Comparison of ENCODE assay signal across 21 mouse cellular contexts in the genomic region with DNA sequence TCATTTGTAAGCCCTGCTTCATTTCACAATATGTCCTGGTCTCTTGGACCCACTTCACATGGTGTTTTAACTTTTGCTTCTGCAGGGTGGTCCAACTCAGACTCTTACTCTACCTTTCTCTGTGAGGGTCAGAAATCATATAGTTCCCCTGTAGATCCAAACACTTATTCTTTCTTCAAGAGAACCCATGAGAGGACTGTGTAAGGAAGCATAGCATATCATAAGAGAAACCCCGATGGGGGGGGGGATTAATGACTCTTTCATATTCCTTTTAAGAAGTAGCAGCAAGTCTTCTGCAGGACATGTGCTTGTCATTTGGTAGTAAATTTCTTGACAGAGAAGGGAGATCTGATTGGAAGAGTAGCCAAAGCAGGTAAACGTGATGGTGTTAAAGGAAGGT.
A peak's percentile ranks its signal among the peaks of the same experiment; 100 is the strongest.
DNase-seq lines count a peak whose midpoint lies in the region; ATAC-seq and TF ChIP-seq lines count a peak whose summit lies in the region.
"Had no signal": no experiment of that assay in that cellular context is flagged by ENCODE, and none has a peak within 500 bp of the region (broad histone marks: within the 10 kb centered on the region; RNA-seq: fewer than 3 reads in every experiment).

No protein-coding gene starts in this region.

- H3K27me3 ChIP-seq in forebrain, embryonic 15.5 days, result no peaks in the 10 kb centered on the region
- no peaks in the 10 kb centered on the region for H3K27me3 ChIP-seq in hindbrain, embryonic 14.5 days (ENCODE audit: control insufficient read depth, insufficient read depth, low read length)
- no peaks in the 10 kb centered on the region for H3K27me3 ChIP-seq in midbrain, embryonic 16.5 days (ENCODE audit: control insufficient read depth, insufficient read depth, low read depth, low read length)
- H3K27me3 ChIP-seq: CH12.LX; embryonic facial prominence, embryonic 13.5 days; heart, embryonic 12.5 days; megakaryocyte, embryonic 14.5 days had no signal

- ATAC-seq in forebrain, embryonic 15.5 days (replicated peaks), result peak; percentile 54
- peak; percentile 38; the same call in 1 of the 2 replicates for ATAC-seq in hindbrain, embryonic 14.5 days (ENCODE audit: low FRiP score)
- ATAC-seq in midbrain, embryonic 16.5 days, result peak; percentile 66
- ATAC-seq: intestine, postnatal 0 days had no signal

- WGBS in forebrain, embryonic 15.5 days, result 52% methylated on average over 2 of the region's 2 CpGs
- WGBS in hindbrain, embryonic 14.5 days, result 55% methylated on average over 2 of the region's 2 CpGs
- 54% methylated on average over 2 of the region's 2 CpGs for WGBS in midbrain, embryonic 16.5 days

- no peaks in the 10 kb centered on the region for H3K9me3 ChIP-seq in forebrain, embryonic 15.5 days
- H3K9me3 ChIP-seq in hindbrain, embryonic 14.5 days (ENCODE audit: control insufficient read depth, low read length), result no peaks in the 10 kb centered on the region
- H3K9me3 ChIP-seq in midbrain, embryonic 16.5 days (replicated peaks; ENCODE audit: control insufficient read depth, low read length, poor library complexity, severe bottlenecking), result no peaks in the 10 kb centered on the region
- H3K9me3 ChIP-seq: embryonic facial prominence, embryonic 13.5 days; G1E; heart, embryonic 12.5 days; megakaryocyte, embryonic 14.5 days had no signal

- peak overlapping the region; percentile 56; the same call in 1 of the 2 replicates for H3K27ac ChIP-seq in layer of hippocampus, adult 2 months
- peak overlapping the region; percentile 84 for H3K27ac ChIP-seq in forebrain, embryonic 15.5 days (replicated peaks)
- H3K27ac ChIP-seq in hindbrain, embryonic 14.5 days, result peak overlapping the region; percentile 67
- peak overlapping the region; percentile 62 for H3K27ac ChIP-seq in midbrain, embryonic 16.5 days (ENCODE audit: low read length)
- H3K27ac ChIP-seq: embryonic facial prominence, embryonic 13.5 days; liver, embryonic 14.5 days had no signal

- peak overlapping the region; percentile 31; the same call in 1 of the 2 replicates for H3K9ac ChIP-seq in forebrain, embryonic 15.5 days (replicated peaks)
- 0 out of 2 replicates have a peak overlapping the region, but pooled peaks have one; percentile 12 for H3K9ac ChIP-seq in hindbrain, embryonic 14.5 days
- peak overlapping the region; percentile 1; the same call in 1 of the 2 replicates for H3K9ac ChIP-seq in midbrain, embryonic 16.5 days (ENCODE audit: low read depth, low read length)
- H3K9ac ChIP-seq: embryonic facial prominence, embryonic 13.5 days; heart, embryonic 12.5 days; liver, embryonic 14.5 days; lung, embryonic 14.5 days had no signal

- H3K36me3 ChIP-seq in forebrain, embryonic 15.5 days, result no peaks in the 10 kb centered on the region
- no peaks in the 10 kb centered on the region for H3K36me3 ChIP-seq in hindbrain, embryonic 14.5 days (replicated peaks; ENCODE audit: control insufficient read depth, insufficient read depth)
- H3K36me3 ChIP-seq in midbrain, embryonic 16.5 days (ENCODE audit: control insufficient read depth, insufficient read depth, low read length), result no peaks in the 10 kb centered on the region
- H3K36me3 ChIP-seq: embryonic facial prominence, embryonic 13.5 days; G1E; heart, embryonic 12.5 days had no signal

- peaks cover 17% of the 10 kb centered on the region for H3K4me1 ChIP-seq in forebrain, embryonic 15.5 days
- H3K4me1 ChIP-seq in hindbrain, embryonic 14.5 days (replicated peaks; ENCODE audit: control insufficient read depth, insufficient read depth, low read length), result peaks cover 13% of the 10 kb centered on the region
- H3K4me1 ChIP-seq in midbrain, embryonic 16.5 days (ENCODE audit: control insufficient read depth, insufficient read depth, low read length), result peaks cover 6% of the 10 kb centered on the region
- H3K4me1 ChIP-seq: embryonic facial prominence, embryonic 13.5 days; heart, embryonic 12.5 days; megakaryocyte, embryonic 14.5 days had no signal

- DNase-seq in layer of hippocampus, adult 2 months (ENCODE audit: low spot score in 2 of 2), result no peak
- DNase-seq in layer of hippocampus, adult 18-20 months (ENCODE audit: low spot score in 2 of 2), result no peak
- DNase-seq in hindbrain, embryonic 14.5 days (ENCODE audit: low spot score), result no peak
- no peak for DNase-seq in cerebellum, adult 11-12 months
- no peak for DNase-seq in gastrocnemius, adult 18-20 months (ENCODE audit: low spot score)
- no peak for DNase-seq in frontal cortex, postnatal 10 days (ENCODE audit: low spot score in 2 of 2)
- DNase-seq: adrenal gland, adult 8-10 months; B cell, adult 2 months; embryo, embryonic 11 days; lung, embryonic 14.5 days; spleen, adult 18-20 months had no signal

- peak overlapping the region; percentile 46 for H3K4me3 ChIP-seq in layer of hippocampus, adult 2 months
- peak overlapping the region; percentile 28; the same call in 1 of the 2 replicates for H3K4me3 ChIP-seq in forebrain, embryonic 15.5 days
- no peak overlapping the region for H3K4me3 ChIP-seq in hindbrain, embryonic 14.5 days (replicated peaks; ENCODE audit: low read length)
- no peak overlapping the region for H3K4me3 ChIP-seq in midbrain, embryonic 16.5 days (ENCODE audit: low read depth, low read length)
- H3K4me3 ChIP-seq: embryonic facial prominence, embryonic 13.5 days; heart, embryonic 12.5 days; megakaryocyte, embryonic 14.5 days; myocyte had no signal

- peak overlapping the region; percentile 37 for H3K4me2 ChIP-seq in forebrain, embryonic 15.5 days (replicated peaks)
- peak overlapping the region; percentile 39 for H3K4me2 ChIP-seq in hindbrain, embryonic 14.5 days (replicated peaks)
- H3K4me2 ChIP-seq in midbrain, embryonic 16.5 days (ENCODE audit: low read length), result peak overlapping the region; percentile 47
- H3K4me2 ChIP-seq: heart, embryonic 12.5 days; lung, embryonic 14.5 days had no signal

- TF ChIP-seq CTCF in layer of hippocampus, adult 2 months (conservative IDR thresholded peaks at IDR 0.05), result no peak

Comparison
In these comparisons a context has a peak if more than half of its experiments do, and no peak if none do; other contexts are left out.
1. H3K4me3 ChIP-seq: peak in layer of hippocampus, adult 2 months (single experiment) and forebrain, embryonic 15.5 days (single experiment); none in hindbrain, embryonic 14.5 days (single experiment) and midbrain, embryonic 16.5 days (single experiment).
2. Peak in every context shown above with its lines, with median percentiles within 50 percentile points of each other: H3K27ac ChIP-seq, ATAC-seq, H3K4me2 ChIP-seq and H3K9ac ChIP-seq.